Mouse (Mus musculus) urinary bladder, adult 18-20 months (tissue): ENCODE data around the gene Nuak2.

Experiments
- DNase-seq, 2 experiments: peaks; one replicate each; pipeline ENCODE4 v3.0.0; 2022; ENCODE audit warnings: low spot score in 2 of 2, mixed read lengths in 2 of 2

Gene Nuak2

GRCm38 (mm10) chr1:132353389-132353788 is 37.5 kb downstream of the Nuak2 start:
- DNase-seq, result peak; percentile 30 to 59

- peak in 1 of 2 experiments; percentile 23 for DNase-seq
Measured at GRCm38 (mm10) chr1:132354234-132354633, 38.3 kb downstream of the Nuak2 start.

GRCm38 (mm10) chr1:132355162-132355601 is 39.3 kb downstream of the Nuak2 start:
- DNase-seq, result no peak

- peak; percentile 71 to 77 for DNase-seq
Measured at GRCm38 (mm10) chr1:132355841-132356242, 39.9 kb downstream of the Nuak2 start.

GRCm38 (mm10) chr1:132356841-132357240 is 40.9 kb downstream of the Nuak2 start:
- no peak for DNase-seq

- no peak for DNase-seq
Measured at GRCm38 (mm10) chr1:132361959-132362358, 46.0 kb downstream of the Nuak2 start.

GRCm38 (mm10) chr1:132364388-132364787 is 48.5 kb downstream of the Nuak2 start:
- no peak for DNase-seq

GRCm38 (mm10) chr1:132364896-132365557 is 49.1 kb downstream of the Nuak2 start:
- DNase-seq, result no peak

- DNase-seq, result no peak
Measured at GRCm38 (mm10) chr1:132365645-132366044, 49.7 kb downstream of the Nuak2 start.

GRCm38 (mm10) chr1:132366235-132366634 is 50.3 kb downstream of the Nuak2 start:
- DNase-seq, result no peak

GRCm38 (mm10) chr1:132366937-132367336 is 51.0 kb downstream of the Nuak2 start:
- no peak for DNase-seq

GRCm38 (mm10) chr1:132367692-132368506 is 52.0 kb downstream of the Nuak2 start:
- DNase-seq, result peak; percentile 58 to 80

GRCm38 (mm10) chr1:132370681-132371173 is 54.8 kb downstream of the Nuak2 start:
- no peak for DNase-seq

GRCm38 (mm10) chr1:132371298-132372081 is 55.6 kb downstream of the Nuak2 start:
- no peak for DNase-seq

GRCm38 (mm10) chr1:132372354-132372753 is 56.4 kb downstream of the Nuak2 start:
- DNase-seq, result no peak

GRCm38 (mm10) chr1:132372896-132373534 is 57.1 kb downstream of the Nuak2 start:
- DNase-seq, result no peak

GRCm38 (mm10) chr1:132374140-132374872 is 58.4 kb downstream of the Nuak2 start:
- DNase-seq, result no peak

- DNase-seq, result no peak
Measured at GRCm38 (mm10) chr1:132374873-132375244, 58.9 kb downstream of the Nuak2 start.

- no peak for DNase-seq
Measured at GRCm38 (mm10) chr1:132375256-132375655, 59.3 kb downstream of the Nuak2 start.

- DNase-seq, result no peak
Measured at GRCm38 (mm10) chr1:132376211-132377054, 60.5 kb downstream of the Nuak2 start.
